Mouse (Mus musculus) left cerebral cortex, adult 8-10 months (tissue): ENCODE measurements at regions not wholly inside any gene's neighbourhood (a gene's known extent, or its start where the extent isn't known, plus 50 kb on each side); places are given as distances from the start of the nearest gene placed in this dataset.

Experiments
- DNase-seq, 2 experiments: peaks; one replicate each; pipeline ENCODE4 v3.0.0; 2022; ENCODE audit warnings: low spot score in 2 of 2

DNA sequence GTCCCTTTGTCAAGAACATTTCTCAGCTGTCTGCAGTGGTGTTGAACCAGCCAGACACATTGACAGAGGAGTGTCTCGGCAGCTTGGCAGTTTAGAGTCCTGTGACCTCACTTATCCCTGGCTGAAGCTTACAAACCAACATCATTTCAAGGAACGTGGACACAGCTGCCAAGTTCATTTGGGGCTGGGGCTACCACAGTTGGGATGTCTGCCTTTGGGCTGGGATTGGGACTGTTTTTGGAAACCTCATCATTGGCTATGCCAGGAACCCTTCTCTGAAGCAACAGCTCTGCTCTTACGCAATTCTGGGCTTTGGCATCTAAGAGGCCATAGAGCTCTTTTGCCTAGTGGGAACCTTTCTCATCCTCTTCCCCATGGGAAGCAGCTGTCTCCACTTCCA is 200.4 kb downstream of the Gm15262 start:
- no peak for DNase-seq

- DNase-seq = no peak
Measured at GRCm38 (mm10) chrX:161511341-161511740, 205.5 kb upstream of the Rai2 start.

GRCm38 (mm10) chrX:161523432-161524256 is 193.2 kb upstream of the Rai2 start:
- DNase-seq = no peak

GRCm38 (mm10) chrX:161524257-161524646 is 192.6 kb upstream of the Rai2 start:
- DNase-seq = no peak

DNA sequence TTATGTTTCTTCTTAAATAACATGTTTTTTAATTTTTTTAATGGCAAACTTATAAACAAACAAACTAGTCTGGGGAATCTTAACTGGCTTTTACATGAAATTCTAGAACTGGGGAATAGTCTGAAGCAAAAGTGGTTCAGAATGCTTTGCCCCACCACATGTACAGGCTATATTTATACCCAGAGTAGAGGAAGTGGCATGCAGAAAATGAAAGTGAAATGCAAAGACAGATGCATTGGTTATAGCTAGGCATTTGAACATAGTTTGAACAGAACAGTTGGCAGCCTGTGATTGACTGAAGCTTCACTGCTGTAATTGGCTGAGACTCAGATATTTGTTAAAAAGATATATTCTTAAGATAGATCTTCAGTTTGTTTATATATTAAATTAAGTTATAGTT is 179.6 kb upstream of the Rai2 start:
- DNase-seq = no peak

DNA sequence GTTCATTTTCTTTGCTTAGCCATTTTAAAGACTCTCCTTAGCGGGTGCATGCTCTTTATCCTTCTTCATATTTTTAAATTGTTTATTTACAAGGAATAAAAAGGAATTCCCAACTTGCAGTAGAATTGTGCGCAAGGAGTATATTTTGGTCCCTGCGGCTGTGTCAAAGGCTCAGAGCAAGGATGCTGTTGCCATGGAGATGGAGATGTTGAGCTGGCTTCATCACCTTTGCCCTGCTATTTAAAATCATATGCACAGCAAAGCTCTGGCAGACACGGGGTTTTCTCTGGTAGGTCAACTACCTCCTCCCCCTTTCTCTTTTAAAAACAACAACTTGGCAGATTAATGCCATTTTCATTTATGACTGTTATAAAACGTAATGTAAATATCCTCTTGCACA is 160.0 kb upstream of the Rai2 start:
- DNase-seq = no peak

GRCm38 (mm10) chrX:161558511-161558910 is 158.4 kb upstream of the Rai2 start:
- no peak for DNase-seq

- no peak for DNase-seq
Measured at GRCm38 (mm10) chrX:161566435-161566834, 150.4 kb upstream of the Rai2 start.

DNA sequence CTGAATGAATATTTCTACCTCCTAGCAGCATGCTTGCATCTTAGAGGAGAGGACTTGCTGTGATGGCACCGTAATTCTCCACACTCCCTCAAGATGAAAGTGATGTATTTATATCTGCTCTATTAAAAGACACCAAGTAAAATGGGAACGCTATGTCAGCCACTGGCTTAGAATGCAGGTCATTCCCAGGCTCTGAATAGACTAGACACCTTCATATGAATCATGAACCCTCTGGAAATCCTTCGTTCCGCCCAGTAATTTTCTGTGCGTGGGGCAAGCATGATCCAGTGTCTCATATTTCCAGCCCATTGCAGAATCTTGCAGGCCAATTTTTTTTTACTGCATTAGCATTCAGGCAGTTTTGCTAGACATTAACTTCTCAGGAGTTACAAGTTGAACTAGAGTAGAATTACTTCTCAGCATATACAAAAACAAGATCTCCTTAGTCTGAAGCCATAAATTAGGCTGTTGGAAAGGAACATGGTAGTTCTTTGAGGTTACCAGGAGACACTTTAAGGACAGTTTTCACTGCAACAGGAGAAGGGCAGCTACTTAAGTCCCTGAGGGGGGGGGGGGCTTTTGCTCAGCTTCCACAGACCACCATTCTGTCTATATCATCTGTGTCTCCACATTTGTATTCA is 134.7 kb upstream of the Rai2 start:
- peak in 1 of 2 experiments; percentile 22 for DNase-seq

DNA sequence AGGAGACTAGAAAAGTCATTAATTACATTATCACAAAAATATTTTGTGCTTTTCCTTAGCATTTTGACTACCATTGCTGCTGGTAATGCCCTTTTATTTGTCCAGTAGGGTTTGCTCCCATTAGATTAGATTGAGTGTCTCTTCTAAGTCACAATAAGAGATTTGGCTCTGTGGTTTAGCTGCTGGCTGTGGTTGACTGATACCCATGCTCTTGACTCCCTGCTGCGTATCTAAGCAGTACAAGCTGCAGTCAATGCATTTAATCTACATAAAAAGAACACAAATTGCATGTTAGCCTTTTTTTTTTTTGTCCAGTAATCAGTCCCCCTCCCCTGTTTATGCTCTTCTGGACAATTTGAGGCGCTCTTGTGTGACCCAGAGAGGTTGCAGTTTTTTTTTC is 133.0 kb upstream of the Rai2 start:
- no peak for DNase-seq

- DNase-seq = no peak
Measured at GRCm38 (mm10) chrX:161633869-161634268, 83.0 kb upstream of the Rai2 start.

DNA sequence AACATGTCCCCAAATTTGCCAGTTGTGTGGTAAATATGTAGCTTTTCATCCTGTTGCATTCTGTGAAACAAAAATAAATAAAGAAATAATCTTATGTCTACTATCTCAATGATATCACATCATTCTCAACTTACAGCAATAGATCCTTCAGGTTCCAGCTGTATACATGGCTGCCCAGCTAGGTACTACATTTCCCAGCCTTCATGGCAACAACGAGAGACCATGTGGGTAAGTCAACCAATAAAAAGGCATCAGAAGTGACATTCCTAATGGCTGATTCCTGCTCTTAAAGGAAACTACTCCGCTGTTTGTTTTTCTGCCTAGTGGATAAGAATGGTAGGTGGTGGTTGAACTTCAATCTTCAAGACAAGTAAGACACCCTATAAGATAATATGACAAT is 82.5 kb upstream of the Rai2 start:
- DNase-seq = no peak

DNA sequence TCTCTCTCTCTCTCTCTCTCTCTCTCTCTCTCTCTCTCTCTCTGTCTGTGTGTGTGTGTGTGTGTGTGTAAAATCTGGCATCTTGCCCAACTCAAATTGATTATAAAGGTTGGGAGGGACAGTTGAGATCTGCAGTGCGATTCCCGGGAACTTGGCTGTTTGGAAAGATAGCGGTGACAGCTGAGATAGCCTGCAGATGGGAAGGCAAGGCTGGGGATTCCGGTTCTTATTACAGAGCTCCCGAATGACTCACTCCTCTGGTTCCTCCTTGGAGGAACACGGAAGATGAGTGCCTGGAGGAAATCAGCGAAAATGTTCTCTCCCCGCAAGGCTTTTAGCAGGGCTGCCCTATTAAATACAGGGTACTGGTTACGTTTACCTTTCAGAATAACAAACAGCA is 81.2 kb upstream of the Rai2 start:
- peak in 1 of 2 experiments; percentile 11 for DNase-seq

- no peak for DNase-seq
Measured at GRCm38 (mm10) chrX:161653106-161653505, 63.8 kb upstream of the Rai2 start.

GRCm38 (mm10) chrX:161660106-161660505 is 56.8 kb upstream of the Rai2 start:
- DNase-seq = no peak

- DNase-seq = no peak
Measured at GRCm38 (mm10) chrX:161661936-161662335, 54.9 kb upstream of the Rai2 start.
